Mouse (Mus musculus): ENCODE results near the gene Irx6. TPM values are rescaled to one million over a fixed set of nuclear protein-coding genes. Genes with fewer than 3 reads are reported as not detected.

The Irx6 gene
- polyA plus RNA-seq, 1 experiment from 2014 or later, result 2.4 TPM

DNA sequence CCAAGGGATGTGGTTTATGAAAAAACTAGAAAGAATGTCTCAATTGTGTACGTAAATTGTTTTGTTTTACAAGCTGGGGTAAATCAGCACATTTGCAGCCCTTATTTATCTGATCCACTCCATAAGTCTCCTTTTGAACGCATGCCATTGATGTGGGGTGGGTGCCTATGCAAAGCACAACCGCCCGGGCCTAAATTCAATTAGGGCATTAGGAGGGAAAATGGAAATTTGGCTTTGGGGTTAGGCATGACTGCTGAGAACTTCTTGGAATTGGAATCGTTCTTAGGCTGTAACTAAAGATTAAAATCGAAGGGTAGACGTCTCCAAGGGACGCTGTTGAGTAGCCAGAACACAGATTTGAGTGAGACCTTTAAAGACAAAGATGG is 47.8 kb downstream of the Irx6 start:
- Histone ChIP-seq H3K36me3 (ENCODE audit: control insufficient read depth, insufficient read depth, low read length) (no peaks in the 10 kb centered on the region), H3K9ac (ENCODE audit: low read length) (no peak overlapping the region), H3K4me3 (ENCODE audit: control insufficient read depth in 1 of 2, insufficient read depth in 1 of 2, low read depth in 1 of 2, low read length in 2 of 2) (no peak overlapping the region), H3K9me3 (ENCODE audit: control insufficient read depth, low read length) (no peaks in the 10 kb centered on the region), H3K27me3 (ENCODE audit: control insufficient read depth, insufficient read depth, low read length) (no peaks in the 10 kb centered on the region), H3K4me2 (ENCODE audit: low read length) (no peak overlapping the region), H3K27ac (replicated peaks in 1 of 2; ENCODE audit: control insufficient read depth in 1 of 2, insufficient read depth in 1 of 2, low read depth in 2 of 2, low read length in 2 of 2) (no peak overlapping the region), H3K4me1 (ENCODE audit: control insufficient read depth in 2 of 2, insufficient read depth in 2 of 2, low read length in 2 of 2) (peaks cover 20 to 22% of the 10 kb centered on the region in 2 experiments)
- no peak for ATAC-seq (ENCODE audit: insufficient number of reproducible peaks, insufficient read depth, low FRiP score, low read depth)
- WGBS, result 75% methylated on average over 8 of the region's 8 CpGs

- no peak overlapping the region for H3K27ac ChIP-seq (replicated peaks in 1 of 2; ENCODE audit: control insufficient read depth in 1 of 2, insufficient read depth in 1 of 2, low read depth in 2 of 2, low read length in 2 of 2)
- 62% methylated on average over 6 of the region's 6 CpGs for WGBS
- ATAC-seq (ENCODE audit: insufficient number of reproducible peaks, insufficient read depth, low FRiP score, low read depth), result no peak
Measured at GRCm38 (mm10) chr8:92723320-92723719, 49.2 kb downstream of the Irx6 start.

DNA sequence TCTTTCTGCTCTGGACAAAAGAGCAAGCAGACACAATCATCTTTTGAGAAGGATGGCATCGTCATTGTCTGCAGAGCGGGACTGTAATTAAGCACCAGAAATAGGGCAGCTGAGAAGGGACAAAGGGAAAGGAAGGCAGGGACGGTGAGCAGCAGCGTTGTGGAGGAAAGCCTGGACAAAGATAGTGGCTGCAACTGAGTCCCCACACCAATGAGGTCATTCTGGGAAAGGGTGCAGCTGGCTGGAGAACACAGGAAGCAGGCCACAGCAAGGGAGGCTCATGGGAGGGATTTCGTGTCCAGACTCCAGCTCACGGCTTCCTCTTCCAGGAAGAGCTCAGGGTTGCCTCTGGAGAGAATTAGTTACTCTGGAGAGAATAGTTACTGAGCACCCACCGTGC is 49.9 kb downstream of the Irx6 start:
- Histone ChIP-seq H3K27ac (replicated peaks in 1 of 2; ENCODE audit: control insufficient read depth in 1 of 2, insufficient read depth in 1 of 2, low read depth in 2 of 2, low read length in 2 of 2) (no peak overlapping the region), H3K27me3 (ENCODE audit: control insufficient read depth, insufficient read depth, low read length) (no peaks in the 10 kb centered on the region), H3K9me3 (ENCODE audit: control insufficient read depth, low read length) (no peaks in the 10 kb centered on the region), H3K4me3 (ENCODE audit: control insufficient read depth in 1 of 2, insufficient read depth in 1 of 2, low read depth in 1 of 2, low read length in 2 of 2) (no peak overlapping the region), H3K9ac (ENCODE audit: low read length) (no peak overlapping the region), H3K4me2 (ENCODE audit: low read length) (no peak overlapping the region), H3K36me3 (ENCODE audit: control insufficient read depth, insufficient read depth, low read length) (no peaks in the 10 kb centered on the region), H3K4me1 (ENCODE audit: control insufficient read depth in 2 of 2, insufficient read depth in 2 of 2, low read length in 2 of 2) (peaks cover 8 to 15% of the 10 kb centered on the region in 2 experiments; a peak in 3 of 4 replicates)
- WGBS, result 25% methylated on average over 7 of the region's 7 CpGs
- ATAC-seq (ENCODE audit: insufficient number of reproducible peaks, insufficient read depth, low FRiP score, low read depth), result no peak

More at GRCm38 (mm10) chr8:92723320-92723719, 49.2 kb downstream of the Irx6 start:
- no peaks in the 10 kb centered on the region for H3K9me3 ChIP-seq (ENCODE audit: control insufficient read depth, low read length)
- no peak overlapping the region for H3K4me2 ChIP-seq (ENCODE audit: low read length)
- no peak overlapping the region for H3K4me3 ChIP-seq (ENCODE audit: control insufficient read depth in 1 of 2, insufficient read depth in 1 of 2, low read depth in 1 of 2, low read length in 2 of 2)
- H3K36me3 ChIP-seq (ENCODE audit: control insufficient read depth, insufficient read depth, low read length), result no peaks in the 10 kb centered on the region
- H3K27me3 ChIP-seq (ENCODE audit: control insufficient read depth, insufficient read depth, low read length), result no peaks in the 10 kb centered on the region
- H3K4me1 ChIP-seq (ENCODE audit: control insufficient read depth in 2 of 2, insufficient read depth in 2 of 2, low read length in 2 of 2), result peaks cover 8 to 15% of the 10 kb centered on the region in 2 experiments; a peak in 3 of 4 replicates
- no peak overlapping the region for H3K9ac ChIP-seq (ENCODE audit: low read length)

DNA sequence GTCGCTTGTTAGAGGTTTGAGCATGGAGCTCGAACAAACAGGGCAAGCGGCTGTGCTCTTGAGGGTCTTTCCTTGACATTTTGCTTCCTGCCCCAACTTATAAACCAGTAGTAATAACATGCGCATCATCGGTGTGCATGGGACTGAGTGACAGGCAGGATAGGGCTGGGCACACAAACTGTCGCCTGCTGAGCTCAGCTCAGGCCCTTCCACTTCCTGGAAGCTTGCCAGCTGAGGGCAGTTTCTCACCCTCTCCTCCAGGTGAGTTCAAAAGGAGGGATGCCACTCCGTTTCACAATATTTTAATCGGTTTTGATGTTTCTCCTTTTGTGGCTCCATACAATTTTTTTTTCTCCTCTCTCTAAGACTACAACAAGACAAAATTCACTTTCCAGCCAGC is 50.3 kb downstream of the Irx6 start:
- Histone ChIP-seq H3K4me1 (ENCODE audit: control insufficient read depth in 2 of 2, insufficient read depth in 2 of 2, low read length in 2 of 2) (peaks cover 8 to 15% of the 10 kb centered on the region in 2 experiments; a peak in 3 of 4 replicates), H3K9ac (ENCODE audit: low read length) (no peak overlapping the region), H3K27ac (replicated peaks in 1 of 2; ENCODE audit: control insufficient read depth in 1 of 2, insufficient read depth in 1 of 2, low read depth in 2 of 2, low read length in 2 of 2) (no peak overlapping the region), H3K27me3 (ENCODE audit: control insufficient read depth, insufficient read depth, low read length) (no peaks in the 10 kb centered on the region), H3K4me2 (ENCODE audit: low read length) (no peak overlapping the region), H3K9me3 (ENCODE audit: control insufficient read depth, low read length) (no peaks in the 10 kb centered on the region), H3K4me3 (ENCODE audit: control insufficient read depth in 1 of 2, insufficient read depth in 1 of 2, low read depth in 1 of 2, low read length in 2 of 2) (no peak overlapping the region), H3K36me3 (ENCODE audit: control insufficient read depth, insufficient read depth, low read length) (no peaks in the 10 kb centered on the region)
- WGBS, result 58% methylated on average over 8 of the region's 8 CpGs
- ATAC-seq (ENCODE audit: insufficient number of reproducible peaks, insufficient read depth, low FRiP score, low read depth), result no peak

Other genes with a start within 250 kb of the Irx6 start
- gene Mmp2, start 153.0 kb downstream of the Irx6 start, polyA plus RNA-seq (2014; fragmentation: Nextera tagmentation; extraction: Ambion mirVana), result 123 and 131 TPM in 2 replicates
- 5.0 and 5.7 TPM in 2 replicates for gene Lpcat2, start 181.1 kb downstream of the Irx6 start, polyA plus RNA-seq (2014; fragmentation: Nextera tagmentation; extraction: Ambion mirVana)
- 0.20 and 0.67 TPM in 2 replicates for gene Capns2, start 227.1 kb downstream of the Irx6 start, polyA plus RNA-seq (2014; fragmentation: Nextera tagmentation; extraction: Ambion mirVana)